Mouse (Mus musculus): ENCODE measurements around the gene Lipt1.

Gene Lipt1

DNA sequence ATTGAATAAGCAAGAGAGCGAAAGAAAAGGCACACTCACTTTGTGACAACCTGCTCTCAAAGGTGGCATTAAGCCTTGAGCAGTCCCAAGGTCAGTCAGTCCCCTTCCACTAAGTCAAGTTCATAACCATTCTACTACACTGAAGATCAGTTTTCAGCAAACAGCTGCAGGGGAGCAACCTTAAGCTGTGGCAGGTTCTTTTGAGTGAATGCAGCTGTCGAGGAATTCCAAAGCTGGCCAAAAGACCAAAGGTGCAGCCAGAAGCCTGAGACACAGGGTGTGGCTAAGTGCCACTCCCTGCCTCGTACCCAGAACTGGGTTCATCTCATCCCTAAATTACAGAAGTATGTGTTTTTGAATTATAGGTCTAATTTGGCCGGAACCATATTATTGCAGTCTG is 28.3 kb downstream of the Lipt1 start:
- no peak for DNase-seq (ENCODE audit: low read depth, low spot score)

DNA sequence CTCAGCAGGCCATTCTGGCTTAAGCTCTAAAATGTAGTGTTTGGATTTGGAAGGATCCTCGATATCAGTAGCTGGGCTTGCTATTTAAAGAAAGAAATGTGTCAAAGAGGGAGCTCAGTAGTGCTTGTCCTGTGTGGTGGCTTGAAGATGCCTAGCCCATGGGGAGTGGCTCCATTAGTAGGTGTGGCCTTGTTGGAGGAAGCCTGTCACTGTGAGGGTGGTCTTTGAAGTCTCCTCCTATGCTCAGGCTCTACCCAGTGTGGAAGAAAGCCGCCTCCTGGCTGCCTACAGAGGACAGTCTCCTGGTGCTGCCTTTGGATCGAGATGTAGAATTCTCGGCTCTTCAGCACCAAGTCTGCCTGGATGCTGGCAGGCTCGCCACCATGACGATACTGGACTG is 28.8 kb downstream of the Lipt1 start:
- no peak for DNase-seq (ENCODE audit: low read depth, low spot score)

DNA sequence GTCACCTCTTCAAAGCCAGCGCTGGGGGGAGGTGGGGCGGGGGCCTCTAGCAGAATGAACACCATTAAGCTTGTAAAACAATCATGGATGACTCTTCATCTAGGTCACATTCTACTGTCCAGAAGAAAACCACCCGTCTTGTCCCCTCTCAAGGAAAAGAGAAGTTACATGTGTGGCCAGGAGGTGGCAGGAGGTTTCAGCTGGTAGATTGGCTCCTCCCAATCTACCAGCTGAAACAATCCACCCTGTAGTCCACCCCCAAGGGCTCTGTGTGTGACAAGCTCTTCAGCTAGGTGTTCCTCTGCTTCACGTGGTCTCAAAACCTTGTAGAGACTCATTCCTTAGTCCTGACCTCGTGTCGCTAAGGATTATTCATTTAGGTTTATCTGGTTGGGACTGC is 31.6 kb downstream of the Lipt1 start:
- no peak for DNase-seq (ENCODE audit: low read depth, low spot score)

DNA sequence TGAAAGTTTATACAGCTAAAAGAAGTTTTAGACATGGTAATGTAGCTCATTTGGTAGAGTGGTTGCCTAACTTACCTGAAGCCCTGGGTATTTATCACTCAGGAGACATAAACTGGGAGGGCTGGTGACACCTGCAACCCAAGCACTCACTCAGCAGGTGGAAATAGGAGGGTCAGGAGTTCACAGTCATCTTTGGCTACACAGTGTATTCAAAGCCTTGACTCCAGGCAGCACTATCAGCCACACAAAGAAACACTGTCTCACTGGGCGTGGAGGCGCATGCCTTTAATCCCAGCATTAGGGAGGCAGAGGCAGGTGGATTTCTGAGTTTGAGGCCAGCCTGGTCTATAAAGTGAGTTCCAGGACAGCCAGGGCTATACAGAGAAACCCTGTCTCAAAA is 41.2 kb downstream of the Lipt1 start:
- no peak for DNase-seq (ENCODE audit: low read depth, low spot score)

DNA sequence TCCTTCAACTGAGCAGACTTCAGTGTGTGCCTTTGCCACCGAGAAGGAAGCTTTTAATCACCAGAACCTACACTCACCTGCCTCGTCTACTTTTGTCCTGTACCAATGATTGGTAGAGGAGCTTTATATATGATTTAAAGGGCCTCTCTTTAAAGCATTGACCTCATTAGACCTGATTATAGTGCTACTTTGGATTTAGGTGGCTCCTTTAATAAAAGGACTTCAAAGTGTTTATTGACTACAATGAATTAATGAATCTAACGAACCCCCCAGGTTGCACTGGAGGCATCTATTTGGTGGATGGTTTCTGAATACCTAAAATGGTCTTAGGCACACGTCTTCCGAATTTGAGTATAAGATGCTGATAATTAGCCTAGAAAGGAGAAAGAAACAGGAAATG is 44.9 kb downstream of the Lipt1 start, which contains the start of gene Lyg2:
Lyg2 (minus strand) TSS at position 101 of the 400 bp plus-strand sequence.
- no peak for DNase-seq (ENCODE audit: low read depth, low spot score)

DNA sequence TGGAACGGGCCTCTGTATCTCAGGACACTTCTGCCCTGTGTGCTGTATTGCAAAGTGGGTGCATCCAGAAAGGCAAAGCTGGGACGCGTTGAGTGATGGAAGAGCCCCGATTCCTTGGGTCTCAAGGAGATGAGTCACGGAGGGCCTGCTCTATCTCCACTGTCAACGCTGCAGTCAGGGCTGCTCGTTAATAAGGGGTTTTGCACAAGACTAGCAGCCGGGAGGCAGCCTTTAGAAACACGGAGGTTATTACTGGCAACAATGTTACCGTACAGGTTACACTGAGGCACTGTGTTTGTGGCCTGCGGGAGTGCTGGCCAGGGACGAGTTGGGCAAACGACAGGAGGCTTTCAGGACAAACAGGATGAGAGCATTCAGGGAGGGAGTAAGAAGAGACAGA is 46.1 kb downstream of the Lipt1 start:
- DNase-seq (ENCODE audit: low read depth, low spot score) = no peak

DNA sequence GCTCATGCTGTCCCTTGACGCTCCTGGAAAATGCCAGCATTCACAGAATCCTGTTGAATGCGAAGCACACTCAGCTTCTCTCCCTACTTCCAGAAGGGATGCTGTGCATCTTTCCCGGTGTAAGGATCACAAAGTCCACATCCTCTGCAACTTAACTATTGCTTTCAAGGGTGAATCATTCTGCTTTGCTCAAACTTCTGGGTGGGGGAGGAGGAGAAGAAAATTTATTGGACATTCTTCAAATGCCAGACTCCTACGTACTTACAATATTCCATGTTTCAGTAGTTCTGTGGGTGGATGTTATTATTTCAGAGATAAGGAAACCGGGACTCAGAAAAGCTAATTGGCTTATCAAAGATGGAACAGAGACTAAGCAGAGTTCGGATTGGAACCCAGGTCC is 46.6 kb downstream of the Lipt1 start:
- no peak for DNase-seq (ENCODE audit: low read depth, low spot score)

DNA sequence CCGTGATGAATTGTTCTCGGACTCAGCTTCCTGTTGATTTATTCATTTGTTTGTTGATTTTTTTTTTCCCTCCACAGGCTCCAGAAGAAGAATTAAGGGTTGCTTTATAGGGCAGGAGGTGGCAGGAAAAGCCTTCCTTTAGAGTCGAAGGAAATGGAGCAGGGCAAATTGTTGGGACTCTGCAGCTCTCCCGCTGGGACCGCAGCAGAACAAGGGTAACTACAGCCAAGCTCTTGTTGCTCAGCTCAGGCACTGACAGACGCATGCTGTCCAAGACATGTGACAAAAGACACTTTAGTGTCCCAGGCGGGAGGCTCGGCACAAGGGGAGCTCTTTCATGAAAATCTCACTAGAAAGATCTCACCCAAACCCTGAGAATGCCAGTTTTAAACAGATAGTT is 51.0 kb downstream of the Lipt1 start:
- no peak for DNase-seq (ENCODE audit: low read depth, low spot score)
